Mouse (Mus musculus) forebrain, embryonic 15.5 days (tissue): ENCODE measurements around the gene Cldnd1. TPM values are rescaled to one million over a fixed set of nuclear protein-coding genes. Genes with fewer than 3 reads are reported as not detected.

Experiments
- ATAC-seq: fragments of 200-750 bp; cut with Nextera tagmentation; replicated peaks from 2 replicates; pipeline ENCODE4 v1.8.0; 2017; ENCODE audit warnings: mild to moderate bottlenecking, moderate TSS enrichment, moderate library complexity
- H3K27ac ChIP-seq: fragments of 300-500 bp; sonication (generic); replicated peaks from 2 replicates; pipeline ENCODE4 v1.5.1; 2015; ENCODE audit warnings: mild to moderate bottlenecking, inconsistent platforms
- H3K27me3 ChIP-seq: fragments of 300-500 bp; sonication (generic); 2 replicates; pipeline ENCODE4 v1.6.1; 2015; ENCODE audit warnings: inconsistent platforms
- H3K36me3 ChIP-seq: fragments of 300-500 bp; sonication (generic); 2 replicates; pipeline ENCODE4 v1.6.1; 2015; ENCODE audit warnings: mild to moderate bottlenecking, inconsistent platforms
- H3K4me1 ChIP-seq: fragments of 300-500 bp; sonication (generic); 2 replicates; pipeline ENCODE4 v1.6.1; 2015; ENCODE audit warnings: inconsistent platforms
- H3K4me2 ChIP-seq: fragments of 300-500 bp; sonication (generic); replicated peaks from 2 replicates; pipeline ENCODE4 v1.6.1; 2015; ENCODE audit warnings: mild to moderate bottlenecking, inconsistent platforms
- H3K4me3 ChIP-seq: fragments of 300-500 bp; sonication (generic); 2 replicates; pipeline ENCODE4 v1.5.1; 2015; ENCODE audit warnings: mild to moderate bottlenecking, inconsistent platforms
- H3K9ac ChIP-seq: fragments of 300-500 bp; sonication (generic); replicated peaks from 2 replicates; pipeline ENCODE4 v1.6.1; 2015; ENCODE audit warnings: mild to moderate bottlenecking, inconsistent platforms
- H3K9me3 ChIP-seq: fragments of 300-500 bp; sonication (generic); 2 replicates; pipeline ENCODE4 v1.6.1; 2016; ENCODE audit warnings: inconsistent platforms
- WGBS: fragments of 180-500 bp; shearing (Covaris S2); methylation state at CpG from one replicate; pipeline ENCODE4 v1.1.7; 2015; ENCODE audit warnings: mixed read lengths; 5-methylcytosine and 5-hydroxymethylcytosine counted together
- polyA plus RNA-seq: library from polyadenylated mRNA; unstranded; fragments of >200 nt; fragmentation: Nextera tagmentation; extraction: Ambion mirVana; gene quantifications from 2 replicates; pipeline ENCODE4 v1.2.1, GENCODE M21; 2015

The Cldnd1 gene
- polyA plus RNA-seq, 1 experiment from 2014 or later, result 112 TPM

DNA sequence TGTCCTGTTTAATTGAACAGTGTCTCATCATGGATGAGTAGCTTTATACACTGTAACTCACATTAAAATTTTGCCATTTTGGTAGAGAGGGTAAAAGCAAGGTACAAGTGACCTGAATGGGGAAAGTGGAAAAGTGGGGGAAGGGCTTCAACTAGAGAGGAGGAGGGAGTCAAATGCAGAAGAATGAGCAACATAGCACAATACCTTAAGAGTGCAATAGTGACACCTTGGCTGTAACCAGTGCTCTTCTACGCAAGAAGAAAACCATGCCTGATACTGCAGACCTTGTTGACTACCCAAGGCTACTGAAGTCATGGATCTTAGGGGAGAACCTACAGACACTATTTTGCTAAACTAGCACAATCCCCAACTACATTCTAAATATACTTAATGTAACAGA, 30.4 kb upstream of the Cldnd1 start:
- WGBS, result 89% methylated on average over 1 of the region's 1 CpGs

GRCm38 (mm10) chr16:58700174-58700573, 27.5 kb upstream of the Cldnd1 start:
- Histone ChIP-seq H3K4me2 (no peak overlapping the region), H3K4me3 (no peak overlapping the region), H3K4me1 (no peaks in the 10 kb centered on the region), H3K9me3 (no peaks in the 10 kb centered on the region), H3K27ac (no peak overlapping the region), H3K9ac (no peak overlapping the region), H3K36me3 (no peaks in the 10 kb centered on the region), H3K27me3 (no peaks in the 10 kb centered on the region)
- ATAC-seq, result no peak
- WGBS, result 80% methylated on average over 6 of the region's 6 CpGs

More for the DNA sequence above, 30.4 kb upstream of the Cldnd1 start:
- H3K9me3 ChIP-seq, result no peaks in the 10 kb centered on the region
- no peak overlapping the region for H3K4me2 ChIP-seq
- no peak overlapping the region for H3K4me3 ChIP-seq
- H3K27ac ChIP-seq, result no peak overlapping the region
- no peaks in the 10 kb centered on the region for H3K36me3 ChIP-seq
- no peaks in the 10 kb centered on the region for H3K27me3 ChIP-seq
- no peak for ATAC-seq
- H3K9ac ChIP-seq, result no peak overlapping the region
- no peaks in the 10 kb centered on the region for H3K4me1 ChIP-seq

DNA sequence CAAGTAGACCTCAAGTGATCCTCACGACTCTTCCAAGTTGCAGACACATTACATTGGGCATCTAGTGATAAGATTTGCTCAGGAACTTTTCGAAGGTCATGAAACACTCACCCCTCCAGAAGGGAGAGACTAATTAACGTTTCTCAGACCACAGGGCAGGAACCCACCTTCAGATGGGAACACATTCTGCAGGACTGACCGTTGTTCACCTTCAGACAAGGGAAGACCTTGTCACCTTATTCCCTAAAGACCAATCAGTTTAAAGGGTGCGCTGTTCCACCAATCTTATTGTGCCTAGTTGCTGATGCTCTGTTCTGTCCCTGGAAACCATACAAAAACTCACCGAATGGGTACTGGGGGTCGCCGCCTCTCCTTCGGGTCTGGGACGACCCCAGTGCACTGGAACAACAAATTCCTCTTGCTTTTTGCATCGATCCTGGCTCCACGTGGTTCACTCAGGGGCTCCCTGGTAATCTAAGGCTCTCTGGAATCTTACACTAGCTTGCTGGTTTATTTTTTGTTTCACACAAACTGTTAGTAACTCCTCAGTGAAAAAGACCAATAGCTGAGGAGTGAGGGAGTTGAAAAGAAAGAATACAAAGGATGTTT, 26.8 kb upstream of the Cldnd1 start:
- H3K9me3 ChIP-seq, result no peaks in the 10 kb centered on the region
- H3K4me3 ChIP-seq, result no peak overlapping the region
- no peak overlapping the region for H3K27ac ChIP-seq
- 86% methylated on average over 12 of the region's 12 CpGs for WGBS
- no peaks in the 10 kb centered on the region for H3K4me1 ChIP-seq
- H3K27me3 ChIP-seq, result no peaks in the 10 kb centered on the region
- no peaks in the 10 kb centered on the region for H3K36me3 ChIP-seq
- H3K4me2 ChIP-seq, result no peak overlapping the region
- no peak overlapping the region for H3K9ac ChIP-seq
- no peak for ATAC-seq

GRCm38 (mm10) chr16:58701779-58702178, 25.9 kb upstream of the Cldnd1 start:
- Histone ChIP-seq H3K9ac (no peak overlapping the region), H3K27ac (no peak overlapping the region), H3K9me3 (no peaks in the 10 kb centered on the region), H3K4me3 (no peak overlapping the region), H3K36me3 (no peaks in the 10 kb centered on the region), H3K4me1 (no peaks in the 10 kb centered on the region), H3K4me2 (no peak overlapping the region), H3K27me3 (no peaks in the 10 kb centered on the region)
- WGBS, result 72% methylated on average over 6 of the region's 6 CpGs
- no peak for ATAC-seq

DNA sequence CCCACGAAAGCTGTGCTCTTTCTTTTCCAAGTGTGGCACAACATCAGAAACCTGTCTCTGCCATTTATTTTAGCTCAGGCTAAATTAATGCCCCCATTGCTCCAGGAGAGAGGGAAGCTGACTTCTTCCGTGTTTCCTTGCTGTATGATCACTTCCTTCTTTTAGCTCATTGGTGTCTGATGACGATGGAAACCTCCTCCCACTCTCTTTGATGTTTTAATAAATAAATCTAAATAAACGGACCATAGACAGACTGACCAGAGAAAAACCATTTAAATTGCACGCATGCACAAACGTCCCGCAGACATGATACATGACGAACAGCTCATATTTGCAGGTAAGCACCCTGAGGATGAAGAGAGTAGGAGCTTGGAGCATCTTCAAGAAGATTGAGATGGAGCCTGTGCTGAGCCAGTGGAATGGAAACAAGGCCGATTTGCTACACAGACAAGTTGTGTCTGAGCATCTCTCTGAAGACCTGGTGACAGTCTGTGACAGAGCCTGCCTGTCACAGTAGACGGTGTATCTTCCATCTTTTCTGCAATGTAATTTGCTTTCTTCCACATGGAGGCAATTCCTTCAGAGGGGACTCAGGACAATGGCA, 25.3 kb upstream of the Cldnd1 start:
- no peaks in the 10 kb centered on the region for H3K4me1 ChIP-seq
- H3K27me3 ChIP-seq, result no peaks in the 10 kb centered on the region
- H3K9ac ChIP-seq, result no peak overlapping the region
- ATAC-seq, result no peak
- no peak overlapping the region for H3K27ac ChIP-seq
- WGBS, result 86% methylated on average over 10 of the region's 10 CpGs
- no peak overlapping the region for H3K4me3 ChIP-seq
- H3K36me3 ChIP-seq, result no peaks in the 10 kb centered on the region
- H3K4me2 ChIP-seq, result no peak overlapping the region
- no peaks in the 10 kb centered on the region for H3K9me3 ChIP-seq

- no peak overlapping the region for H3K4me3 ChIP-seq
- 59% methylated on average over 10 of the region's 10 CpGs for WGBS
- no peak overlapping the region for H3K4me2 ChIP-seq
- no peaks in the 10 kb centered on the region for H3K27me3 ChIP-seq
- no peaks in the 10 kb centered on the region for H3K4me1 ChIP-seq
- no peak overlapping the region for H3K9ac ChIP-seq
- H3K27ac ChIP-seq, result no peak overlapping the region
- ATAC-seq, result no peak
- no peaks in the 10 kb centered on the region for H3K36me3 ChIP-seq
- H3K9me3 ChIP-seq, result no peaks in the 10 kb centered on the region
Observed at GRCm38 (mm10) chr16:58703382-58704124, 24.2 kb upstream of the Cldnd1 start.

DNA sequence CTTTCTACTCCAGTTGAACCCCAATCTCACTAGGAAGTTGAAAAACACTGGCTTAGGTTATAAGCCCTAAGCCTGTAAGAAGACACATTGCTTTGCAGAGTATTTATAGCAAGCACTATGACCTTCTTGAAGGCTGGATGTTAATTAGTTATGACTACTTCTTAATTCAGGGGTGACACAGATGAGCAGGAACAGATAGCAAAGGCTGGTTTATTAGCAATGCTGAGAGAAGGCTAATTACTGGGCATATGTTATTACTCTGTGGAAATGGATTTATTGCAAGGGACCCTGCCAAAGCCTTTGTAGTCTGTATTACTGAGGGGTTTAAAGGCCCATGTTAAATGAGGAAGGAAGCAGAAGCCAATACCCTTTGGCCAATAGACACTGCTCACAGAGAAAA, 22.7 kb upstream of the Cldnd1 start:
- H3K27me3 ChIP-seq, result no peaks in the 10 kb centered on the region
- H3K27ac ChIP-seq, result no peak overlapping the region
- H3K4me2 ChIP-seq, result no peak overlapping the region
- H3K36me3 ChIP-seq, result no peaks in the 10 kb centered on the region
- H3K9ac ChIP-seq, result no peak overlapping the region
- H3K4me3 ChIP-seq, result no peak overlapping the region
- no peaks in the 10 kb centered on the region for H3K4me1 ChIP-seq
- ATAC-seq, result no peak
- H3K9me3 ChIP-seq, result no peaks in the 10 kb centered on the region

GRCm38 (mm10) chr16:58707276-58707905, 20.3 kb upstream of the Cldnd1 start:
- Histone ChIP-seq H3K4me3 (no peak overlapping the region), H3K9ac (no peak overlapping the region), H3K4me2 (no peak overlapping the region), H3K27me3 (no peaks in the 10 kb centered on the region), H3K36me3 (no peaks in the 10 kb centered on the region), H3K4me1 (no peaks in the 10 kb centered on the region), H3K27ac (no peak overlapping the region), H3K9me3 (no peaks in the 10 kb centered on the region)
- 94% methylated on average over 4 of the region's 4 CpGs for WGBS
- ATAC-seq, result no peak

- H3K9ac ChIP-seq, result no peak overlapping the region
- ATAC-seq, result no peak
- H3K27ac ChIP-seq, result no peak overlapping the region
- H3K4me3 ChIP-seq, result no peak overlapping the region
- no peaks in the 10 kb centered on the region for H3K9me3 ChIP-seq
- no peak overlapping the region for H3K4me2 ChIP-seq
- H3K27me3 ChIP-seq, result no peaks in the 10 kb centered on the region
- H3K4me1 ChIP-seq, result no peaks in the 10 kb centered on the region
- WGBS, result 72% methylated on average over 3 of the region's 3 CpGs
- no peaks in the 10 kb centered on the region for H3K36me3 ChIP-seq
Observed at GRCm38 (mm10) chr16:58708601-58709475, 18.9 kb upstream of the Cldnd1 start.

DNA sequence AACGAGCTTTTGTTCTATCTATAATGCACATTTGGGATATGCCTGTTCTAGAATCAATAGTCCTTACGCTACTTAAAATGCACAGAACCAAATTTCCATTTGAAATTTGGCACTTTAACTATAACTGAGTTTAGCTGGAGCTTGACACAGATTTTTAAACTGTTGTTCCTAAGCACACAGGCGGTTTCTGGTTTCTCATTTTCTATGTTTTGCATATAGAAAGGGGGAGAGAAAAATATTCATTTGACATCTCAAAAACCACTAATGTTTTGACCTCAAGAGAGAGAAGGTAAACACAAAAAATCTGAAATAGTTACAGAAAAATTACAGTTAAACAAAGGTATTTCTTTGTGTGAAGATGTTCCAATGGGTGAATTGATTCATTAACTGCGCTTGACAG, 18.2 kb upstream of the Cldnd1 start:
- no peak overlapping the region for H3K27ac ChIP-seq
- no peak for ATAC-seq
- H3K4me2 ChIP-seq, result no peak overlapping the region
- no peaks in the 10 kb centered on the region for H3K4me1 ChIP-seq
- no peaks in the 10 kb centered on the region for H3K36me3 ChIP-seq
- no peak overlapping the region for H3K9ac ChIP-seq
- no peaks in the 10 kb centered on the region for H3K9me3 ChIP-seq
- no peak overlapping the region for H3K4me3 ChIP-seq
- H3K27me3 ChIP-seq, result no peaks in the 10 kb centered on the region
- WGBS, result 80% methylated on average over 4 of the region's 4 CpGs

- no peak overlapping the region for H3K4me3 ChIP-seq
- 87% methylated on average over 8 of the region's 8 CpGs for WGBS
- ATAC-seq, result no peak
- no peaks in the 10 kb centered on the region for H3K27me3 ChIP-seq
- no peak overlapping the region for H3K9ac ChIP-seq
- no peak overlapping the region for H3K27ac ChIP-seq
- no peaks in the 10 kb centered on the region for H3K4me1 ChIP-seq
- H3K36me3 ChIP-seq, result no peaks in the 10 kb centered on the region
- H3K4me2 ChIP-seq, result no peak overlapping the region
- H3K9me3 ChIP-seq, result no peaks in the 10 kb centered on the region
Observed at GRCm38 (mm10) chr16:58712221-58712620, 15.5 kb upstream of the Cldnd1 start.

- 94% methylated on average over 1 of the region's 1 CpGs for WGBS
- H3K27ac ChIP-seq, result no peak overlapping the region
- no peaks in the 10 kb centered on the region for H3K4me1 ChIP-seq
- H3K4me3 ChIP-seq, result no peak overlapping the region
- H3K27me3 ChIP-seq, result no peaks in the 10 kb centered on the region
- no peaks in the 10 kb centered on the region for H3K9me3 ChIP-seq
- H3K36me3 ChIP-seq, result no peaks in the 10 kb centered on the region
- no peak overlapping the region for H3K4me2 ChIP-seq
- H3K9ac ChIP-seq, result no peak overlapping the region
- no peak for ATAC-seq
Observed at GRCm38 (mm10) chr16:58713128-58713527, 14.6 kb upstream of the Cldnd1 start.
